Mouse (Mus musculus) forelimb bud, embryonic 11.5 days (tissue): ENCODE data around the gene Pde3b.
"Not testable (repeated sequence)": the region's sequence is repeated elsewhere in the genome, so short reads cannot be mapped to it uniquely, and the experiment has no call there.

ENCODE experiments used
- DNase-seq: peaks from one replicate; pipeline ENCODE4 v3.0.0-alpha.2; 2012; ENCODE audit warnings: low read depth, low spot score

The Pde3b gene

DNA sequence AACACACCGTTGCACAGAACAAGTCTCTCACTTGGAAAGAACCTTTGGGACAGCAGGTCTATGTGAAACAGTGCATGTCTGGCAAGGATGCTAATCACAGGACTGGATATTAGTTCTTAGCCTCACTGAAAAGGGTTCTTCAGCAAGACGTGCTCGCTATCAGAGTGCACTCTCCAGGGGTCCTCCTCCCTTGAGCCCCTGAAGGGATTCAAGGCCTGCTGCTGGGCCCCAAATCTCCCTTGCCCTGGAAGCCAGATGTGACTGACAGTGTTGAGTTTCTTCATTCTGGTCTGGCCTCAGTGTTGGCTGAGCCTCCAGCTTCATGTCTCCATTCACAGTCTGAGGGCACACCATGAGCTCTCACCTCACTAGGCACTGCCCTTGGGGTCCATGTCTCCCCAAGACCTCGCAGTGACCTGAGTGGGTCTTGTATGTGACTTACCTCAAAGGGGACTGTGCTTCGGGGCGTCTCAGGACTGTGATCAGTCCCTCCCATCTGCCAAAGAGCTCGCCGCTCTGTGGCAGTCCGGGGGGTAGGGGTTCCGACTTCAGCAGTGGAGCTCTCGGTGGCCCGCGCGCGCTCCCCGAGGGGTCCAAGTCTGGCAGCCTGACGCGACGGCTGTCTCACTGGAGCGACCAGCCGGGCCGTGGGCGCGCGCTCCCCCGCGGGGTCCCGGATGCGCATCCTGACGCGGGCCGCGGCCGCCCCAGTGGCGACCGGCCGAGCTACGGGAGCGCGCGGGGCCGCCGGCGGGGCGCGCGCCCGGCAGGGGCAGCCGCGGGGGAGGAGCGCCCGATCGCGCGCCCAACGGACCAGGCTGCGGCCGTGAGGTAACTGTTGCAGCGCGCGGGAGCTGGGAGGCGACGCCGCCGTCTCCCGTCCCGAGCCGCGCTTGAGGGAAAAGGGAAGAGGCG, at the start of gene Pde3b:
Gene Pde3b (plus strand): TSS at position 861 of the 915 bp plus-strand sequence.
- peak; percentile 56 for DNase-seq

- DNase-seq: no peak
Observed at GRCm38 (mm10) chr7:114402130-114402529, 13.0 kb upstream of the Pde3b start.

DNA sequence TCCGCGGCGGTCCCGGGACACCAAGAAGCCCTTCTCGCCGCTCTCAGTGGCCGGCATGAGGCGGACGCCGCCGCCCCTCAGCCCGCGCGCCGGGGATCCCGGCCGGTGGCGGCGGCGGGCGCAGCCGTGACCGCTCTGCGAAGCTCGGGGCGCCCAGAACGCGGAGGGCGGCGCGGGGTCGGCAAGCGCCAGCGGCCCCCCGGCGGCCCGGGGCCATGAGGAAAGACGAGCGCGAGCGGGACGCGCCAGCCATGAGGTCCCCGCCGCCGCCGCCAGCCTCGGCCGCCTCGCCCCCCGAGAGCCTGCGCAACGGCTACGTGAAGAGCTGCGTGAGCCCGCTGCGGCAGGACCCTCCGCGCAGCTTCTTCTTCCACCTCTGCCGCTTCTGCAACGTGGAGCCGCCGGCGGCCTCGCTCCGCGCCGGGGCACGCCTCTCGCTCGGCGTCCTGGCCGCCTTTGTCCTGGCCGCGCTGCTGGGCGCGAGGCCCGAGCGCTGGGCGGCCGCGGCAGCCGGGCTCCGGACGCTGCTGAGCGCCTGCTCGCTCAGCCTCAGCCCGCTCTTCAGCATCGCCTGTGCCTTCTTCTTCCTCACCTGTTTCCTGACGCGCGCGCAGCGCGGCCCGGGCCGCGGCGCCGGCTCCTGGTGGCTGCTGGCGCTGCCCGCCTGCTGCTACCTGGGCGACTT, 397 bp downstream of the Pde3b start:
- peak; percentile 46 for DNase-seq

DNA sequence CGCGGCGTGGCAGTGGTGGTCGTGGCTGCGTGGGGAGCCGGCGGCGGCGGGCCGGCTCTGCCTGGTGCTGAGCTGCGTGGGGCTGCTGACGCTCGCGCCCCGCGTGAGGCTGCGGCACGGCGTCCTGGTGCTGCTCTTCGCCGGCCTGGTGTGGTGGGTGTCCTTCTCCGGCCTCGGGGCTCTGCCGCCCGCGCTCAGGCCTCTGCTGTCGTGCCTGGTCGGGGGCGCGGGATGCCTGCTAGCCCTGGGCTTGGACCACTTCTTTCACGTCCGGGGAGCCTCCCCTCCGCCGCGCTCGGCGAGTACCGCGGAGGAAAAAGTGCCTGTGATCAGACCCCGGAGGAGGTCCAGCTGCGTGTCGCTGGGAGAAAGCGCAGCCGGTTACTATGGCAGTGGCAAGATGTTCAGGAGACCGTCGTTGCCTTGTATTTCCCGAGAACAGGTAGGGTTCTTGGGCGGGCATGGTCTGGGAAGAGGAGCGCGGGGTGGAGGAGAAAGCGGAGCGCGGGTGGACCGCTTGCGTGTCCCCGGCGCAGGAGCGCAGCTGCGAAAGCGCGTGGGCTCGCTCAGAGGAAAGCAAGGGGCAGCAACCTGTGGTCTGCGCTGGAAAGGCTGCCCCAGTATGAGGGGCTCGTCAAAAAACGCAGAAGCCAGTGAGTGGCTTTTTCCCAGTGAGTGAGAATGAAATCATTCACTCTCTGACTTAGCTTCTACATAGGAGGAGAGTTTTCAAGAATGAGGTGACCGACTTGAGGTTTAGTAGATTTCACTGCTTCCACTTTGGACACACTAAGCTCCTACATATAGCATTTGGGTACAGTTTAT, 1.2 kb downstream of the Pde3b start:
- DNase-seq: peak; percentile 38

- DNase-seq: not testable (repeated sequence)
Observed at GRCm38 (mm10) chr7:114419331-114419730, 4.2 kb downstream of the Pde3b start.

- DNase-seq: no peak
Observed at GRCm38 (mm10) chr7:114420918-114421317, 5.8 kb downstream of the Pde3b start.

- no peak for DNase-seq
Observed at GRCm38 (mm10) chr7:114422224-114422623, 7.1 kb downstream of the Pde3b start.

DNA sequence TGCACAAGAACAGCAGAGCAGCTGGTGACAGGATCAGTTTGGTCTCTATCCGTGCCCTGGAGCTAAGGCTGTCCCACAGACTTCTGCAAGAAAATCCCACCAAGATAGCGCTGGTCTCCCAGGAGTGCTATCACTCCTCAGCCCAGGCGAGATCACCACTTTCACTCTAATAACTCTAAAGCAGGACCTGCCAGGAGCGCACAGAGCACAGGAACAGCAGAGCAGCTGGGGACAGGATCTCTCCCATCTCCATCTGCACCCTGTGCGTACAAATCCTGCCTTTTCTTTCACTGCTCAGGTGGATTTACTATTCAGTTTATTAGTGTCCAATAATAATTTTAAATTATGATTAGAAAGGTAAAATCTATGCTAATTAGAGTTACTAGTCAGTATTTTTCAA, 14.7 kb downstream of the Pde3b start:
- DNase-seq: no peak

DNA sequence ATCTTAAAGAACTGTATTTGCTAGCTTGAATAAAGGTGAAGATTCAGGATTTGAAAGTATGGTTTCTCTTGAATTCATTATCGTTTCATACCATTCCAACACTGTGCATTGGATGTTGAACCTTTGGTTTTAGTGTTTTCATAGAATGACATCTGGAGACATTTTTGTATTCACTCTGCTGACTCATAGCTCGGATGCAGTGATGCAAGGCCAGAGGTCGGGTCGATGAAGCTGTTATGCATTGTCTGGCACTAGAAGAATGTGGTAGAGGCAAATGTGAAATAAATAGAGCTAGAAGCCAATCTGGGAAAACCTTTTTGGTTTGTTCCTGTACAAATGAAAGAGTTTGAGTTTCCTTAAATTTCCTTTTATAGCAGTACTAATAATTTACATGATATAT, 16.9 kb downstream of the Pde3b start:
- no peak for DNase-seq

- no peak for DNase-seq
Observed at GRCm38 (mm10) chr7:114439726-114440125, 24.6 kb downstream of the Pde3b start.

DNA sequence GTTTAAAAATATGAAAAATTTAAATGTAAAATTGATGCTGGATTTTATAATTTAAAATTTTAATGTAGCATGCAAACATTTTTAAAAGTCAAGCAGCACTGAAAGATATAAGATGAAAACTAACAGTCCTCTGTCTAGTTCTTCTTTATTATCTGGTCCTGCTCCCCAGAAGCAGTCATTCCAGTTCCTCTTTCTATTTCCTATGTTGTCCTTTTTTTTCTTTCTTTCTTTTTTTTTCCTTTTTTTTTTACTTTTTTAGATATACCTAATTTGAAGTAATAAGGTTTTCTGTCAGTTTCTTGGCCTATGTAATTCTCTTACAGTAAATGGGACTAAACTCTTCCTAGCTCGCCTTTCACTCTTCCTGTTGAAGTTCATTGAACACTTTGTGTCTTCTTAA, 25.4 kb downstream of the Pde3b start:
- DNase-seq: no peak

- DNase-seq: no peak
Observed at GRCm38 (mm10) chr7:114452876-114453275, 37.8 kb downstream of the Pde3b start.

DNA sequence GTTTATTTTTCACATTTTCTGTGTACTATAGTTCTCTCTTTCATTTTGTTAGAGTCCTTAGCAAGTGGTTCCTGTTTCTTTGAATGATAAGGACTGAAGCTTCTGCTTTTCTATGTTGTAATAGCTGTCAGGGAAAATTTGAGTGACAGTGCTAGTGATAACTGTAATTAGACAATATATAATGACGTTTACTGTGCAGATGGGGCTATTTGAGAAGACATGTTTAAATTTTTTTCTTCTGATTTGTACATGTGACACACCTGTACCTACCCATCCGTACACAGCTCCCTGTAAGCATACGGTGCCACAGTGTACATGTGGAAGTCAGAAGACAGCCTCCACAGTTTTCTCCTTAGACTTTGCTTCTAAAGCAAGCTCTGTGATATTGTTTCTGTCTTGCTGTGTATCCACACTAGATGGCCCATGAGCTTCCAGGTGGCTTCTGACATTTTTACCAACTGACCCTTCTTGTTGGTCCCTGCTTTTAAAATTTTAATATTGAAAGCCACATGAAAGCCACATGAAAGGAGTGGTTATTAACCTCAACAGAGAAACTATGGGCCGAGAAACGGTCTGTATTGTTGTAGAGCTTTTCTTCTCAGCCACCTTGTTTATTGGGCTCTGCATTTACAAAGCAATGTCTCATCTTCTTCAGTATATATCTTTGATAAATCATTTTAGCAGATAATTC, 38.4 kb downstream of the Pde3b start:
- no peak for DNase-seq

GRCm38 (mm10) chr7:114454858-114455257, 39.8 kb downstream of the Pde3b start:
- DNase-seq: no peak

- no peak for DNase-seq
Observed at GRCm38 (mm10) chr7:114456904-114457303, 41.8 kb downstream of the Pde3b start.

DNA sequence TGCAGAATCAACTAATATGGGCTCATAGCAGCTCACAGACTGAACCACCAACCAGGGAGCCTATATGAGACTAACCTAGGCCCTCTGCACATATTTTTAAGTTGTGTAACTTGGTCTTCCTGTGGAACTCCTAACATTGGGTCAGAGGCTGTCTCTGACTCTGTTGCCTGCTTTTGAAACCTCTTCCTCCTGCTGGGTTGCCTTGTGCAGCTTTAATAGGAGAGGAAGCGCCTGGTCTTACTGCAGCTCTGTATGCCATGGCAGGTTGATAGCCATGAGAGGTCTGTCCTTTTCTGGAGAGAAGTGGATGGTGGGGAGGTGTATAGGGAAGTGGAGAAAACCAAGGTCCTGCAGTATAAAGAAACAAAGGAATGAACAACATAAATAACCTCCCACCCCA, 44.8 kb downstream of the Pde3b start:
- no peak for DNase-seq

GRCm38 (mm10) chr7:114461727-114462126, 46.6 kb downstream of the Pde3b start:
- DNase-seq: no peak

DNA sequence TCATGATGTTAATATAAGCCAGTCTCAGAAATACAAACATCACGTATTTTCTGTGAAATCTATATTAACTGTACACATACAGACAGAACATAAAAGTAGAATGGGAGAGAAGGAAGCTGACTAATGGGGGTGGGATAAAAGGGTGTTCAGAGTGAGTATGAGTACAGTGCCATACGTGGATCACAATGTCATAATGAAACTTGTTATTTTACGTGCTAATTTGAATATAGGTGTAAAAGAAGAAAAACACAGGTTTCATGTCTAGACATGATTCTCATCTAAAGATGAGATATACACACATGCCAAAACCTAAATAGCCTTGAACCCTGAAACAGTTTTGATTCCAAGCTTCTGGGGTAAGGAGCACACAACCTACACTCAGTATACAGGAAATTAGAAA, 51.3 kb downstream of the Pde3b start:
- DNase-seq: no peak

DNA sequence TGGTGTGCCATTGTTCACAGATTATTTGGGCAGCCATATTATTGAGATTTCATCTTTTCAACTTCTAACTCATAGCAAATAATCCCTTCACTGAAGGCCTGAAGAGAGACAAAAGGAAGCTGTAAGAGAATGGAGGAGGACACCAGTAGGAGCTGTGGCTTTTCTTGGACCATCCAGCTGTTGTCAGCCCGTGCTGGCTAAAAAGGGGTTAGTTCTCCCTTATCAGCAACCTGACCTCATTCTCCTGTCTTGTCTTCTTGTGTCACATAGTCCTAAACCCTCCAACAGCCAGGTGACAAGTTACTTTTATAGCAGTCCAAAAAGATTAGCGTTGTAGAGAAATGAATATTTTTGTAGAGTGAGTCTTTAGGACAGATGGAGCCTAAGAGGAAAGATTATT, 57.4 kb downstream of the Pde3b start:
- DNase-seq: no peak

DNA sequence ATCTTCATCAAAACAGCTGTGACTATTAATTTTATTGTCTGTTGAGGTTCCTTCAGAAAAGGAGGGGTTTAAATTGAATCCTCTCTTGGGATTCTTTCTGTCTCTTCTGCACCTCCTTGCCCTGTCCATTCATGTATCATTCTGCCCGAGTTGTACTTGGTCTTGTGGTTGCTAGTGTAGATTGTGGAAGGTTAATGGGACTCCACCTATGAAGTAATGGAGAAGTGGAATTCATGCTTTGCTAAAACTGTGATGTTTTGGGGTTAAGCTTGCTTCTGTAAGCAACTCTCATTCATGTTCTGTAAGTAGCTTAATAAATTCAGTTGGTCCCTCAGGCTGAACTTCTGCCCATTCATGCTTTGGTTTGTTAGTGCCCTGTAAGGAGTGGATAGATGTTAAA, 59.8 kb downstream of the Pde3b start:
- no peak for DNase-seq

DNA sequence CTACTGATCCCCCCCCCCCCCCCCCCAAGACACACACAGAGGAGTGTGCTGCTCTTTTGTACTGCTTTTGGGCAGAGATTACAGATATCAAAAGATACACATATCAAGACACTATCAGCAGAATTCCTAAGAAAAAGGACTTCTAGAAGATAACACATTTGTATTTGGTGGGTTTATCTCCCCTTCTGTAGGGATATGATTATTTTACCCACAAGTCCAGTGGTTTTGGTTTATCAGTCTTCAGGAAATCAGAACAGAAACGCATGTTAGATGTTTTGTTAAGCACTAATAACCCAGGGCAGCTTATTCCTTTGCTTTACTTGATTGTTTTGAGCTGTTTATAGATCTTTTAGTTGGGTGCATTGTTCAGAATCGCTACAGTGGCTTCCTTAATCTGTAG, 62.8 kb downstream of the Pde3b start:
- DNase-seq: no peak
